Mouse (Mus musculus) neutrophil, adult 65 days (primary cell): ENCODE measurements around the gene Magohb. TPM values are rescaled to one million over a fixed set of nuclear protein-coding genes. Genes with fewer than 3 reads are reported as not detected.

Experiments
- total RNA-seq: library from RNA; stranded (reverse); gene quantifications from 2 replicates; pipeline ENCODE4 v1.2.4, GENCODE M21; 2023

Gene Magohb
- 6.2 and 10.4 TPM in 2 replicates for total RNA-seq

DNA sequence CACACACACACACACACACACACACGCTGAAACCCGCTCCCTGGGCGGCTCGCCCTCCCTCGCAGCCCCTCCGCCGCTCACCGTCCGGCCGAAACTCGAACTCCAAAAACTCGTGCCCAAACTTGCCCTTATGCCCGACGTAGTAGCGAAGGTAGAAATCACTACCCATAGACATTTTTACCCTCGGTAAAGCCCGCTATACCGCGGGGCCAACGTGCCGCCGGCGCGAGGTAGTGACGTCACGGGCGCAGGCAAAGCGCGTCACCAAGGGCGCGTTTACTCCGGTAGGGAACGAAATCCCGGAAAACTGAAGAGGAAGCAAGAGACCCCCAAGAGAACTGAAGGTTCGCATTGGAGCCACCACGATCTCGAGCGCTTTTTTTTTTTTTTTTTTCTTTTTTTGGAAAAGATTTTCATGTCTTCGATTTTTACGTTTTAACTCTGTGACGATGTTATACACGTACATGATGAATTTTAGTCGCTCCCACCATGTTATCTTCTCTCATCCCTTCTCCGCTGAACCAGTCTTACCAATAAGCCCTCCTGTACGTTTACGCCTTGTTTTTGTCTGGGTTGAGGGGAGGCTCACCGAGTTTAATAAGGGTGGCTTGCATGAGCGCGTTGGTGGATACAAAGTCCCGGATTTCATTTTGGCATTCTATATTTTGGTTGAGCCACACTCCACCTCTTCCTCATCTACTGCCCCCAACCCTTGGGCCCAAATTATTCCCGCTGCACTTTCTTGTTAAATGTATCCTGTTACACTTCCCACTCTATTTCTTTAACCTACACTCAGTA lies at the start of gene Magohb:
Gene Magohb, minus strand, starts transcription at position 254 of the 798 bp plus-strand sequence.

DNA sequence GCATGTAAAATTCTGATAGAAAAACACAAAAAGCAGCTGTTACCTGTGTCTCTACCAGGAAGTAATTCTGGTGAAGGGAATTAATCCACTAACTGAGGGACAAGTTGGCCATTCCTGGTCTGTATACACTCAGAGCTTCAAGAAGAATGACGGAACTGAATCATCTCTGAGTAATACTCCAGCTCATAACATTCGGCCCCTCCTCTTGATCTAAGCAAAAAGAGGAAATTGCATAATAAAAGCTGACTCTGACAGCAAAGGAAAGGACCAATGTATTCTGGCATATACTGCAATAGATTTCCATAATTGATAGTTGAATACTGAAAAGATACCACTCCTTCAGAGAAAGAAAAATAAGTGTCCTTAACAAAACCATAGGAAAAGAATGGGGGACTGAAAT lies 45.8 kb downstream of the Magohb start, which contains the start of gene Klra2:
Gene Klra2, minus strand, starts transcription at position 157 of the 400 bp plus-strand sequence.

Other genes starting within 250 kb of the Magohb start
- gene Klra2, start 45.9 kb downstream of the Magohb start, total RNA-seq, result 64.9 and 78.2 TPM in 2 replicates
- gene Styk1, start 60.4 kb upstream of the Magohb start, total RNA-seq, result 4.3 and 4.7 TPM in 2 replicates
- 58.5 and 74.9 TPM in 2 replicates for gene Ybx3, start 95.2 kb upstream of the Magohb start, total RNA-seq
- gene 5430401F13Rik, start 193.2 kb upstream of the Magohb start, total RNA-seq, result not detected in 2 replicates
- gene Gm6619, start 193.2 kb upstream of the Magohb start, total RNA-seq, result not detected in 2 replicates